Mouse (Mus musculus) frontal cortex, postnatal 10 days (tissue): ENCODE results near the gene Tsfm.

ENCODE experiments used
- DNase-seq, 2 experiments: peaks; one replicate each; pipeline ENCODE4 v3.0.0; 2022; ENCODE audit warnings: low spot score in 2 of 2, mixed read lengths in 1 of 2

The Tsfm gene

GRCm38 (mm10) chr10:127041774-127042338 is 11.2 kb upstream of the Tsfm start:
- DNase-seq, result peak; percentile 83 to 89

- peak in 1 of 2 experiments; percentile 42 for DNase-seq
Measured at GRCm38 (mm10) chr10:127041274-127041766, 10.7 kb upstream of the Tsfm start, which contains the start of the genes Mettl1 and Eef1akmt3. Gene Mettl1, plus strand, starts transcription at chr10:127041414. Gene Eef1akmt3, minus strand, starts transcription at chr10:127041513.

GRCm38 (mm10) chr10:127040569-127041214 is 10.1 kb upstream of the Tsfm start:
- no peak for DNase-seq

- no peak for DNase-seq
Measured at GRCm38 (mm10) chr10:127037641-127038040, 7.0 kb upstream of the Tsfm start.

- DNase-seq, result no peak
Measured at GRCm38 (mm10) chr10:127036273-127036672, 5.6 kb upstream of the Tsfm start.

GRCm38 (mm10) chr10:127033301-127033741 is 2.7 kb upstream of the Tsfm start:
- DNase-seq, result no peak

GRCm38 (mm10) chr10:127018422-127018821 is 12.2 kb downstream of the Tsfm start:
- no peak for DNase-seq

GRCm38 (mm10) chr10:127017071-127017470 is 13.6 kb downstream of the Tsfm start:
- no peak for DNase-seq

- DNase-seq, result no peak
Measured at GRCm38 (mm10) chr10:127016488-127016887, 14.2 kb downstream of the Tsfm start.

GRCm38 (mm10) chr10:127003806-127004205 is 26.8 kb downstream of the Tsfm start:
- no peak for DNase-seq

- DNase-seq, result no peak
Measured at GRCm38 (mm10) chr10:127003334-127003733, 27.3 kb downstream of the Tsfm start.

GRCm38 (mm10) chr10:127002765-127003164 is 27.9 kb downstream of the Tsfm start:
- DNase-seq, result no peak

- no peak for DNase-seq
Measured at GRCm38 (mm10) chr10:127002056-127002455, 28.6 kb downstream of the Tsfm start.

GRCm38 (mm10) chr10:127001297-127001696 is 29.3 kb downstream of the Tsfm start:
- DNase-seq, result peak in 1 of 2 experiments; percentile 7

GRCm38 (mm10) chr10:127000529-127000928 is 30.1 kb downstream of the Tsfm start, which contains the start of gene Avil:
Gene Avil, plus strand, starts transcription at chr10:127000709.
- DNase-seq, result no peak

GRCm38 (mm10) chr10:126997340-126998113 is 33.1 kb downstream of the Tsfm start:
- peak in 1 of 2 experiments; percentile 10 for DNase-seq

- no peak for DNase-seq
Measured at GRCm38 (mm10) chr10:126993621-126994020, 37.0 kb downstream of the Tsfm start.

- no peak for DNase-seq
Measured at GRCm38 (mm10) chr10:126991676-126992075, 39.0 kb downstream of the Tsfm start.

GRCm38 (mm10) chr10:126990313-126991056 is 40.2 kb downstream of the Tsfm start:
- peak; percentile 56 to 78 for DNase-seq

GRCm38 (mm10) chr10:126988513-126989165 is 42.0 kb downstream of the Tsfm start:
- no peak for DNase-seq
